Mouse (Mus musculus): ENCODE measurements at regions not wholly inside any gene's neighbourhood (a gene's known extent, or its start where the extent isn't known, plus 50 kb on each side); places are given as distances from the start of the nearest gene placed in this dataset.
"Not testable (repeated sequence)": the region's sequence is repeated elsewhere in the genome, so short reads cannot be mapped to it uniquely, and the experiment has no call there.

- DNase-seq, result no peak
These were observed 247.1 kb upstream of the Myo3a start for GRCm38 (mm10) chr2:21980177-21980576.

DNA sequence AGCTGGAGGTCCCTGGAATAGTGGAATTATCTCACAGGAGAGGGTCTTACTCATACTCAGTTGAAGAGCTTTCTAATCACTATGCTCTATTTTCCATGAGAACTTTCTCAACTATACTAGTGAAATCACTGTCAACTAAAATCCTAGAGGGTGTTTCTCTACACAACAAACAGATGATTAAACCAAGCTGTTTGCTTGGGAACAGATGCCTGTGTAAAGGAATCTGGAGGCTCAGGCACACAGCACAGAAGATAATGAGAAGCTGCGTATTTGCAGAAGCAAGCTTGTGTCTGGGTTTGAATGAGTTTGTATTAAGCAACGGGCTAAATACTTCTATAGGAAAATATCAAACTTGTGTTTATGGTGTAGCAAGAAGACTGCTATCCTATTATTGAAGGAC, 202.9 kb upstream of the Myo3a start:
- DNase-seq, result no peak

DNA sequence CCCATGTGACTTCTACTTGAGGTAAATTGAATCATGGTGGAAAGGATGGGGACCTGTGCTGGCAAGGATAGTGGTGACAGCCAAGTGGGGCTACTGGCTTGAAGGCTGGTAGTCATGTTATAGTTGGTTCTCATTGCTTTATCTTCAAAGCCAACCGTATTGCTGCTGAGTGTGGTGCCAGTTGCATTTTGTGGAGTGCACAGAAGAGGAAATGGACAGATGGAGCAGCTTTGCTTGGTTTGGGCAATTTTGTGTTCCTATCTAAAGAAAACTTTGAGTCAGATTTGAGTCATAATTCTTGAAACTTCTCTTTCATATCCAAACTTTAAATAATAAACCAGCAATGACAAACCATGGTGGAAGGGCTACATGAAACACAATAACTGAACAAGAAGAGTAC, 200.5 kb upstream of the Myo3a start:
- no peak for DNase-seq

DNA sequence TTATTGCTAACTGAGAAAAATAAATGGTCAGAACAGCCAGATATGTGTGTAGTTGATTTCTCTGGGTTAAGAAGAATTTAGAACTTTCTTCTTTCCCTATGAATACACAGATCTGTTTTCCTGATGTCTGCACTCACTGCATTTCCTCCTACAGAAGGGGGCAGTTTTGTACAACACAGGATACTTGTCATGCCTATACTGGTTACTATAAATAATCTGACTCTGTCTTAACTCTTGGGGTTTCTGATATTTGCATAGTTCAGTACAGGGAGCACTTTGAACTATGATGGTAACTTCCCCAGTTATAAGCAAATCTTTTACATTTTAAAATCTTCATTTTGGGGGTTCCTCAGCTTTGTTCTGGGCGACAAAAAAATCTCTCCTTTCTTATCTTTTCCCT, 198.7 kb upstream of the Myo3a start:
- DNase-seq, result no peak

GRCm38 (mm10) chr2:22029022-22029803, 198.1 kb upstream of the Myo3a start:
- no peak for DNase-seq

DNA sequence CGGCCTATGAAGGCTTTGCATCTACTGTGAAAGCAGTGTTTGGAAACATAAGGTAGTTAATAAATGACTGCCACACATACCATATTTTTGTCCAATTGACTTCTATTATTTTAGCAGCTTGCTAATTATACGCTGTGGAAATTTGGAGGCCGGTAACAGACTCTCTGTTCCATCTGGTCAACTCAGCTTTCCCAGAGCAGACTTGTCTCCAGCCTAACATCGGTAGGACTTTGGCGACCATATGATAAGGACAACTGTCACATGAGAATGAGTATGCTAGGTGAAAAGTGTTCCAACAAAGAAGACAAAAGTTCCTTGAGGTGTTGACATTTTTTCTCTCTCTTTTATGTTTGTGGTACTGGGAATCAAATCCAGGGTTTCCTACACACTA, 197.5 kb upstream of the Myo3a start:
- DNase-seq, result no peak

DNA sequence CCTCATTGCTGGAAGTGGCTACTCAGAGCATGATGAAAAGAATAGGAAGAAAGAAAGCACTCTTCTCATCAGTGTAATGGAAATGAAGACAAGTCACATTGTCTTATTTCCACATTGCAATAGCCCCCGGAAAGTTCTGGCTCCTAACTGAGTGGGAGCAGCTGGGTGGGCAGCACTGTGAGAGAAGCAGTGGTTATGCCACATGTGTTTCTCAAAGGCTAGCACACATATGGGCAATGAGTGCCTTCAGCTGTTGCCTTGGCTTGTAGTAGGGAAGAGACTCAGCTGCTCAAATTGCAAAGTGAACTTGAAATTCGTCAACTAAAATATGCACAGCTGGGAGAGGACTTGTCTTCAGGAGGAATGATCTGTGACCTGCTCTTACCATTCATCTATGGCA, 190.5 kb upstream of the Myo3a start:
- DNase-seq, result no peak

GRCm38 (mm10) chr2:22038780-22039179, 188.5 kb upstream of the Myo3a start:
- DNase-seq, result no peak

DNA sequence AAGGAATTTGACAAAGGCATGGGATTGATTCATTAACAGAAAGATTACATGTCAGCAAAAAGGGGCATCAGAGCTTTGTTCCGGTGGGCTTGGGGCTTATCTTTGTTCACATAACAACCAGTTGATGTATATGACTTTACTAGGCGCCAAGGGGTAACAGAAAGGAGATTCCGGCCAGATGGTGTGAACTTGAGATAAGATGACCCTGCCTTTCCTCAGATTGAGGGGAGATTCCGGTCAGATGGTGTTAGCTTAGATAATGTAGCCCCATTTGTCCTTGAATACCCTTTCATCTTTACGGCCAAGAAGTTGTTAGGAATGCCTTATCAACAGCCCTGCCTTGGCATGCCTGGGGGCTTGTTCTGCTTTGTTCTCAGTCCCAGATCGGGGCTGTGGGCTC, 183.4 kb upstream of the Myo3a start:
- DNase-seq, result not testable (repeated sequence)

GRCm38 (mm10) chr2:22044949-22045348, 182.4 kb upstream of the Myo3a start:
- no peak for DNase-seq

- no peak for DNase-seq
These were observed 179.8 kb upstream of the Myo3a start for GRCm38 (mm10) chr2:22047465-22047864.

- DNase-seq, result no peak
These were observed 160.8 kb upstream of the Myo3a start for GRCm38 (mm10) chr2:22066535-22066934.

GRCm38 (mm10) chr2:22096848-22097247, 130.5 kb upstream of the Myo3a start:
- DNase-seq, result no peak

DNA sequence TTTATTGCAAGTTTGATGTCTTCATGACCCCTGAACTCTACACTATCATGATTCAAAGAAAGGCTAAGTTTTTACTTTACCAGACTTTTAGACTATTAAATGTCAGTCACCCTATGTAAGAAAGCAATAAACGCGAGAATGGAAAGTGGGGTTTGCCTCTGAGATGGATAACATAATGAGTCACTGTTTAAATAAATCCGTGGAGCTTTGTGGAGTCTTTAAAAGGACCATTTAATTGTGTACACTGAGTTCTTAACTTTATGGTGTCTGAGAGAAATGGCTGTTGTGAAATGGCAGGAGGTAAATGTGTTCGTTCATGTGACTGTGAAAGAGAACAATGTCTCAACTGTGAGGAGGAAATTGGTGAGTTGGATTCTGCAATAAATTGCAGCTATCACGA, 122.2 kb upstream of the Myo3a start:
- DNase-seq, result no peak

DNA sequence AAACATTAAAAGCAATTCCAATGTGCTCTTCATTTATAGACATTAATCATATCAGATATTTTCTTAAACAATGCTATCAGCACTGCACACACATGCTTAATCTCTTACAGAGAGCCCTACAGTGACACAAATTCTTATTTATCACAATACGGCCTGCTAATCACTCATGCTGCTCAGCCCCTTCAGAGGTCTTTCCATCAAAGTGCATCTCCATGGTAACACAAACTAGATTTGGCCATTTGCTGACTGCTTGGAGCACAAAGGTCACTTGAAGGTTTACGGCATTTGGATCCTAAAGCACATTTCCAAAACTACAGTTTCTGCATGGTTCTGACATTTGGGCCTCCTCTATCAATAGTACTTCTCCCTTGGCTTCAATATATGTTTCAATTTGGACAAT, 77.6 kb upstream of the Myo3a start:
- no peak for DNase-seq

- DNase-seq, result no peak
These were observed 70.7 kb upstream of the Myo3a start for GRCm38 (mm10) chr2:22156576-22156975.

DNA sequence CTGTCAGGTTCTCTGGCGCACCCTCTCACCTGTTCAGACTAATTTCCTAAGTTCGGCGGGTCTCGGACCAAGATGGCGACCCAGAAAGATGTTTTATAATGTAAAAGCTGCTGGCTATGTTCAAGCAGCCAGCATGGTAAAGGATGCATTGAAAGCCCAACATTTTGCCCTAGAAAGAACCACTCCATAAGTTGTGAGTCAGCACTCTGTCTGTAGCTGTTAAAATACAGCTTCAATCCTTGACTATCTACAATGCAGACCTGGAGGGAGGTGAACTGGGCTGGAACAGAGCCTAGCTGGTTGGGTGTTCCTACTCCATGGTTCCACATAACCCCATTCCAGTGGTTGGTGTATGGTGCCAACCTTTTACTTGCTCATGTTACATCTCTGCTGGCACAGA, 61.9 kb upstream of the Myo3a start:
- DNase-seq, result no peak

DNA sequence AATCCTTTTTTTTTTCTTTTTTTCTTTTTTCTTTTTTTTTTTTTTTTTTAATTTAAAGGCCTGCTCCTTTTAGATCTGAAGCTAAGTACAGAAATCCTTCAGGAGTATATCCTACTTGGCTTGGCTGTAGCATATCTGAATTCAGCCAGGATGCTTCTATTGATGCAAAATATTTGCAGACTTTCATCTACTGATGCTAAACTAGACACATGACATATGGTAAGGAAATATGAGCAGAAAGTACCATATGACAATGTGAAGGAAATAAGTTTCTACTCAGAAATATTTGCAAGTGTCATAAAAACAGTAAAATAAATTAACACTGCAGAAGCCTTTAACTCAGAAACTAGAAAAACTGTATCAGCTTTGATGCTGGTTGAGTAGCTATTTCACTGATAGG, 61.4 kb upstream of the Myo3a start:
- no peak for DNase-seq
